Mouse (Mus musculus): ENCODE data around the gene Psma5. TPM values are rescaled to one million over a fixed set of nuclear protein-coding genes. Genes with fewer than 3 reads are reported as not detected.

Gene Psma5
- polyA plus RNA-seq (2016; fragmentation: Nextera tagmentation; extraction: Ambion mirVana), result 280 and 324 TPM in 2 replicates

DNA sequence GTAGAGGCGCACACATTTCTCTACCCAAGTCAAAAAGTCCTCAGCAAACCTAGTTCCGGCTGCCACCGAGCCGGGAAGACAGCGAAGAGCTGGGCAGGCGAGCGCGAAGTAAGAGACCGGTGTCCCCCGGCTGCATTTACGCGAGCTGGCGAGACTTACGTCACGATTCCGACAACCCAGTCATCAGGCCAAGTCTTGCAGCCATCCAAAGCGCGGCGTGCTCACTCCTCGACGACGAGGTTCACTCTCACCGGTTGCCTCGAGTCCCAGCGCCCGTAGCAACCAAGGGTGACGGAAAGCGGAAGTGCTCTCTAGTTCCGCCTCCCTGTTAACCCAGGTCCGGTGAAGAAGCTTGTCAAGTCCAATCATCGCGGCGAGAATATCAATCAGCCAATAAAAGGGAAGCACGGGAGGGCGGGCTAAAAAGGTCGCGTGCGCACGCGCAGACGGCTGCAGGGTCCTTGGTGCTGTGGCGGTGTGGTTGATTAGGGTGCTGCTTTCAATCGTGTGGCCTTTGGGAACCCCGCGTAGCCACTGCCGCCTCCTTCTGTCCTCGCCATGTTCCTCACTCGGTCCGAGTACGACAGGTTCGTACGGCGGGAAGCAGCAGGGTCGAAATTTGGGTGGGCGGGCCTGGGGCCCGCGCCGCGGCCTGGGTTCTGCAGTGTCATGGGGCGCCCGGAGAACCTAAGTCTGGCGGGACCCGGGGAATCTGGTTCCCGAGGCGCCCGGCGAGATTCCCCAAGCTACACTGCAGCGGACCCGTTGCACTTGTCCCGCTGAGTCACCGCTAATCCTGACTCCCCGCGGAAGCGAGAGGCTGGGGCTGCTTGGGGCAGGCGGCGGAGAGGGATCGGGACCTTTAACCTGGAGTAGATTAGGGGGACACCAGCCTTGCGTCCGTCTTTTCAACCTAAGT, at the start of gene Psma5:
Psma5 (plus strand) TSS at position 208 of the 919 bp plus-strand sequence.
- H3K36me3 ChIP-seq, result peaks cover 9% of the 10 kb centered on the region
- H3K27ac ChIP-seq, result peak within 1 kb of the TSS; percentile 90
- peak within 1 kb of the TSS; percentile 99 for H3K4me3 ChIP-seq
- H3K4me1 ChIP-seq, result peaks cover 17% of the 10 kb centered on the region
- H3K9me3 ChIP-seq, result no peaks in the 10 kb centered on the region
- no peaks in the 10 kb centered on the region for H3K27me3 ChIP-seq (ENCODE audit: insufficient read depth, poor library complexity, severe bottlenecking)
- WGBS, result under 1% methylated on average over 79 of the region's 79 CpGs
- DNase-seq (ENCODE audit: low spot score), result peak; percentile 99

DNA sequence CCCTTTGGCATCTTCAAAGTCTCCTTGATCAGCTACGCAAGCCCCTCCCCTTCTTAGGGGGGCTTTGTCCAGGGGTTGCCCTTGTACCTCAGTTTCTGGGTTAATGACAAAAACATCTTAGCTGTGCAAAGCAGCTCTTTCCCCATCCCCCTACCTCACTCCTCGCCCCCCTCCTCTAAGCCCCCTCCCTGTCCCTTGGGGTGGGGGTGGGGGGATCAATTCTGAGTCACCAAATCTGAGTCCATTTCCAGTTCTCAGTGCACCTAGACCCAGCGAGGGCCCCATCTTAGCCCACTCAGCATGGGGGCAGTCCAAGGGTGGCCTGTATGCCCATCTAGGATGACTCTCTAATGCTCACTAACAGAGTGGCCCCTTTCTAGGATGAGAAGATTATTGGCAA, 47.7 kb upstream of the Psma5 start:
- WGBS, result 76% methylated on average over 3 of the region's 3 CpGs
- no peak for DNase-seq (ENCODE audit: low spot score)
- Histone ChIP-seq H3K4me3 (peak overlapping the region; percentile 77), H3K36me3 (peaks cover 43% of the 10 kb centered on the region), H3K27me3 (ENCODE audit: insufficient read depth, poor library complexity, severe bottlenecking) (0 out of 2 replicates have a peak, but pooled peaks cover 9% of the 10 kb centered on the region), H3K27ac (peak overlapping the region; percentile 97), H3K9me3 (no peaks in the 10 kb centered on the region), H3K4me1 (peaks cover 26% of the 10 kb centered on the region)

DNA sequence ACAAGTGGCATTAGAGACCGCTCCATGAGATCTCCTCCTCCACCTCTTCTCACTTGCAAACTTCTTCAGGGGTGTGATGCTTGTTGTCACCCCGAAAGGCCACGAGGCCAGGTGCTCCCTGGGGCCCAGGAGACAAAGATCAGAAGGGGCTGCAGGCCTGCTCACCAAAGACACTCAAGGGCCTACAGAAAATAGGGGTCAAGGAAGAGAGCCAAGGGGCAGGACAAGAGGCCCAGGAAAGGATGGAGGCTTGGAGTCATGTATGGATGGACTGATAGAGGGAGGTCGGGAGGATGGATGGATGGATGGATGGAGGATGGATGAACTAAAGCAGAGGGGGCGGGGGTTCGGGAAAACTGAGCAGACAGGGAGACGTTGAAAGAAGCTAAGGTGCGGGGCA, 47.2 kb upstream of the Psma5 start:
- peaks cover 39% of the 10 kb centered on the region for H3K36me3 ChIP-seq
- peaks cover 26% of the 10 kb centered on the region for H3K4me1 ChIP-seq
- 10% methylated on average over 8 of the region's 8 CpGs for WGBS
- H3K27ac ChIP-seq, result peak overlapping the region; percentile 97
- 0 out of 2 replicates have a peak, but pooled peaks cover 14% of the 10 kb centered on the region for H3K27me3 ChIP-seq (ENCODE audit: insufficient read depth, poor library complexity, severe bottlenecking)
- DNase-seq (ENCODE audit: low spot score), result no peak
- peak overlapping the region; percentile 77 for H3K4me3 ChIP-seq
- H3K9me3 ChIP-seq, result no peaks in the 10 kb centered on the region

DNA sequence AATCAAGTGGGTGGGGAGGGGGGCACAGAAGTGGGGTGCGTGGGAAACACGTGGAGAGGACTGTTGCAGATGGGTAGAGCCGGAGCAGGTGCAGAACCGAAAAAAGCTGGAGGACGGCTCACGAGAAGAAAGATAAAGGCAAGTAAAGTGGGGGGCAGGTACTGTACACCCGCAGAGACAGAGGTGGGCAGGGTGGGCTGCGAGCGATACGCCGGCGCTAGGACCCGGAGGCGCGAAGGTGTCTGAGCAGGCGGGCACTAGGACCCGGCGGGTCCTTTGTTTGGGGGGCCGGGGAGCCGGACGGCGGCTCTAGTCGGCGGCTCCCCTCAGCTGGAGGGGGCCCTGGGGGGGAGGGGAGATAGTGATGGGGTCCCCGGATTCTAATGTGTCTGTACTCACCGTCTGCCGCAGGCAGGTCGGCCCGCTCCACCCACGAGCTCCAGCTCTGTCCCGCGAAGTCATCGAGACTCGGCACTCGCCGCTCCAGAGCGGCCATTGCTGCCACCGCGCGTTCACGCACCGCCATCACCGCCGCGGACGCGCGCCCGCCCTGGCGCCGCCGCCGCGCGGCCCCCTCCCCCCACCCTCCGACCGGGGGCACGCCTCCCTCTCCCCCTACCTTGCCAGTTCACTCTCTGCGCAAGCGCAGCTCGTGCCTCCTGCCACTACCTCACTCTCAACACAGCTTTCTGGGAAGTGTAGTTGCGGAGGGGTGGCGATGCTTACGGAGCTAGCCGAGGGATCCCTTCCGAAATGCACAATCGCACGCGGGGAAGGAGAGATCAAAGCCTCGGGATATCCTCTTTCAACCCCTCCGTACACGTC, 46.6 kb upstream of the Psma5 start:
- under 1% methylated on average over 72 of the region's 72 CpGs for WGBS
- H3K4me1 ChIP-seq, result peaks cover 26% of the 10 kb centered on the region
- peaks cover 33% of the 10 kb centered on the region for H3K36me3 ChIP-seq
- H3K27me3 ChIP-seq (ENCODE audit: insufficient read depth, poor library complexity, severe bottlenecking), result 0 out of 2 replicates have a peak, but pooled peaks cover 14% of the 10 kb centered on the region
- H3K4me3 ChIP-seq, result peak overlapping the region; percentile 77
- DNase-seq (ENCODE audit: low spot score), result peak; percentile 98
- no peaks in the 10 kb centered on the region for H3K9me3 ChIP-seq
- peak overlapping the region; percentile 97 for H3K27ac ChIP-seq

DNA sequence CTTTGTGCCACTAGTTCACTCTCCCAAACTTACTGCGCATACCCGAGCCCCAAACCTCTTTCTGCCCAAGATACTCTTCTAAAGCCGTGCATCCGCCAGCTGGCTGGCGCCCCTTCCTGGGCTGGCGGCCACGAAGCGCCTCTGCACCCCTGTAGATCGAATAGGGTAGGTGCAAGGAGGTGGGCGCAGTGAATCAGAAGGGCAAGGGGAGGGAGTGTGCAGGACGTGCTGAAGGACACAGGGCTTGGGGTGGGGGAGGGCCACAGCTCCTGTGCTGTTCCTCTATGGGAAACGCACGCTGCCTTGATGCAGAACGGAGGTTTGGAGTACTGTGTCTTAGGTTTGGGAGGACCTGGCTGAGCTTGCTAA, 46.0 kb upstream of the Psma5 start, which contains the start of gene Atxn7l2:
Atxn7l2 (minus strand) TSS at position 164 of the 369 bp plus-strand sequence.
- no peaks in the 10 kb centered on the region for H3K9me3 ChIP-seq
- peaks cover 26% of the 10 kb centered on the region for H3K4me1 ChIP-seq
- H3K27me3 ChIP-seq (ENCODE audit: insufficient read depth, poor library complexity, severe bottlenecking), result 0 out of 2 replicates have a peak, but pooled peaks cover 14% of the 10 kb centered on the region
- H3K27ac ChIP-seq, result peak within 1 kb of the TSS; percentile 97
- WGBS, result under 1% methylated on average over 14 of the region's 14 CpGs
- peak; percentile 90 for DNase-seq (ENCODE audit: low spot score)
- peak within 1 kb of the TSS; percentile 77 for H3K4me3 ChIP-seq
- peaks cover 27% of the 10 kb centered on the region for H3K36me3 ChIP-seq

DNA sequence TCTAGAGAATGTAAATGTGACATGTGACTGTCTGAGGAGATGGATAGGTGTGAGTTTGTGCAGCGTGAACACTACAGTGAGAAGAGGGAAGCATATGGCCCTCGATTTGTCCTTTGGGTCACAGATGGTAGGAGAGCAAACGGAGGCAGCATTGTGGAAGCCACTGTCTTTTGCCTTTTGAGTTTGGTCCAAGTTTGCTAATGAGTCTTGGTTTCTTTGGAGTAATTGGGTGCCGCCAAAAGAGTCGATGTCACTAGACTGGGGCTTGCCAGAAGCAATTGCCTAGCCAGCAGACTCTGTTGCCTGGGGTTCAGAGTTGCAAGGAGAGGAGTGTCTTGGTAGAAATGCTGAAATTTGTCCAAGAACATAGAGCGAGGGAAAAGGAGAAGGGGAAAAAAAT, 44.9 kb upstream of the Psma5 start:
- Histone ChIP-seq H3K36me3 (peaks cover 16% of the 10 kb centered on the region), H3K9me3 (no peaks in the 10 kb centered on the region), H3K4me1 (peaks cover 26% of the 10 kb centered on the region), H3K27ac (no peak overlapping the region), H3K27me3 (ENCODE audit: insufficient read depth, poor library complexity, severe bottlenecking) (peaks cover 23% of the 10 kb centered on the region; the same call in 1 of the 2 replicates), H3K4me3 (no peak overlapping the region)
- DNase-seq (ENCODE audit: low spot score), result no peak
- WGBS, result 86% methylated on average over 6 of the region's 6 CpGs

DNA sequence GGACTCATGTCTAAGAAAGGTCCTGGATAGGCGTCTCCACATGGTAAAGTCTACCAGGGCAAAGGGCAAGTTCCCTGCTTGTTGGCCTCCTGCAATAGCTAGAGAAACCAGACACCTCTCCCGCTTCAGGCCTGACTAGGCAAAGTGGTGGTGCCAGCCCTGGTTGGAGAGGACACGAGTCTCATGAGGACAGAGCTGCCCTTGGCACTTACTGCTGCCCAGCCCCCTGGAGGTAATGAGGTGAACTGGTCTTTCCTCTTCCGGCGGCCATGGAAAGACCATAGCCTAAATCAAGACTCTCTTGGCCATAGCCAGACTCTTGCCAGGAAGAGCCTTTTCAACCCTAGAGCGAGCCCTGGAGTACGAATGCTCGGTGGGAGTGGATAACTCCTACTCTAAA, 44.3 kb upstream of the Psma5 start:
- Histone ChIP-seq H3K27me3 (ENCODE audit: insufficient read depth, poor library complexity, severe bottlenecking) (peaks cover 23% of the 10 kb centered on the region; the same call in 1 of the 2 replicates), H3K9me3 (no peaks in the 10 kb centered on the region), H3K27ac (no peak overlapping the region), H3K4me1 (peaks cover 26% of the 10 kb centered on the region), H3K36me3 (peaks cover 10% of the 10 kb centered on the region), H3K4me3 (no peak overlapping the region)
- no peak for DNase-seq (ENCODE audit: low spot score)
- 79% methylated on average over 8 of the region's 8 CpGs for WGBS

DNA sequence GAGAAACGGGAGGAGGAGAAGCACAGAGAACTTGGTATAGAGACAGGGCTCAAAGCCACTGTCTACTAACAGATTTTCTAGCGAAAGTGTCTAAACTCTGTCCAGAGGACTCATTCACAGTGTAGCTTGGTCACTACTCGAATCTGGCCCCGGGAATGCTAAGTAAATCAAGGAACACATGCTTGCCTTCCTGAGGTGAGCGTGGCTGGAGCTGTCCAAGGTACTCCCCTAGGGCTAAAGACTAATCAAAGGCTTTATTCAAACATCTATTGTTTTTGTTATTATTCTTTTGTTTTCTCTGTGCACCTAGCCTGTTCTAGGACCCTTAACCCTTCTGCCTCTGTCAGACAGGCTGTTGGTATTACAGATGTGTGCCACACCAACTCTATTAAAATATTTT, 42.0 kb upstream of the Psma5 start:
- WGBS, result 12% methylated on average over 5 of the region's 5 CpGs
- DNase-seq (ENCODE audit: low spot score), result no peak
- H3K27me3 ChIP-seq (ENCODE audit: insufficient read depth, poor library complexity, severe bottlenecking), result peaks cover 34% of the 10 kb centered on the region; the same call in 1 of the 2 replicates
- H3K4me3 ChIP-seq, result no peak overlapping the region
- no peak overlapping the region for H3K27ac ChIP-seq
- no peaks in the 10 kb centered on the region for H3K9me3 ChIP-seq
- peaks cover 8% of the 10 kb centered on the region for H3K4me1 ChIP-seq
- no peaks in the 10 kb centered on the region for H3K36me3 ChIP-seq

DNA sequence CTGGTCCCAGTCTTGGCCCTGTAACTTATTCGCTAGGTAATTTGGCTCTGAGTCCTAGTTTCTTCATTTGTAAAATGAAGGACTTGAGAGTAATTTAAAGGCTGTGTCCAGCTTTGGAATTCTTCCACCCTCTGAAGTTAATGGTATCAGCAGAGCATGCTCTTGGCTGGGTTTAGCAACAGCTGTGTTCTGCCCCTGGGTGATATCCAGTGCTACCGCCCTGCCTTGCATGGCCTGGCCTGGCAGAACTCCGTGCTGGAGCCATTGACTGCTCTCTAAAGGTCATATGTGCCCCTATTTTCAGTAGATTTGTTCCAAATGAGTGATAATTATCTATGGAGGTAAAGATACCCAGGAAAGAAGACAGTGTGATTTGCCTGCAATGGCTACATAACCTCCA, 36.1 kb upstream of the Psma5 start:
- WGBS, result 78% methylated on average over 3 of the region's 3 CpGs
- DNase-seq (ENCODE audit: low spot score), result no peak
- peaks cover 70% of the 10 kb centered on the region for H3K27me3 ChIP-seq (ENCODE audit: insufficient read depth, poor library complexity, severe bottlenecking)
- no peaks in the 10 kb centered on the region for H3K36me3 ChIP-seq
- no peak overlapping the region for H3K4me3 ChIP-seq
- no peaks in the 10 kb centered on the region for H3K9me3 ChIP-seq
- no peak overlapping the region for H3K27ac ChIP-seq
- H3K4me1 ChIP-seq, result peaks cover 4% of the 10 kb centered on the region

DNA sequence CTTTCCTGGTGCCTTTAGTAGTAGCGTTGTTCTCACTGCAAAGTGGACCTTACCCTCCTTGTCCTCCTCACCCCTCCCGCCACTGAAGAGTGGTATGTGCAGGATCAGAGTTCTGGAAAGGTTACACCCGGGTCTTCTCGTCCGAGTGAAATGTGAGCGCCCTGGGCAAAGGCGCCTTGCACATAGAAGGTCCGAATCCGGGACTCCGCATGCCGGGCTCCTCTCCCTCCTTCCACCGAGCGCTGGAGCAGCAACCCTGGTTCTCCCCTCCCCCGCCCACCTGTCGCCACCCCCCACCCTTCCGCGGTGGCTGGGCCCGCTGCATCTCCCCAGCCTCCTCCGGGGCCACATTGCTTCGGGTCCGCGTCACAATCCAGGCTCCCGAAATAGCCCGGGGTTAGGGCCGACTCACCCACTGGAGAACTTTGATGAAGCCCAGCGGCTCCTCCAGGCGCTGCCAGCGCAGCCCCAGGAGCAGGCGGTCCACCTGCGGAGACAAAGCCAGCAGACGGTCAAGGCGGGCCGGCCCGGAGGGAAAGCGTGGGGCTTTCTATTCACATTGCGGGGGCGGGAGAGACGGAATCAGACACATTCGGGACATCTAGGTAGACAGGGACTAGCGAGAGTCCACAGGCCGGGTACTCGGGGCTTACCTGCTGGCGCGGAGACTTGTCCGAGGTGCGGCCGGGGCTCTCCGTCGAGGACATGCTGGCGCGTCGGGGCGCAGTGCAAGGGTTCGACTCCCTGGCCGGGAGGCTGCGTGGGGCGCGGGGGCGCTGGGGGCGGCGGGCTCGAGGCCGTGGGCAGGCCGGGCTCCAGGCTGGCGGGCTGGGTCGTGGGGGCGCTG, 30.8 kb upstream of the Psma5 start:
- WGBS, result 3% methylated on average over 66 of the region's 67 CpGs
- peak overlapping the region; percentile 36 for H3K27ac ChIP-seq
- no peaks in the 10 kb centered on the region for H3K9me3 ChIP-seq
- peaks cover 17% of the 10 kb centered on the region for H3K4me1 ChIP-seq
- DNase-seq (ENCODE audit: low spot score), result no peak
- peak overlapping the region; percentile 53 for H3K4me3 ChIP-seq
- no peaks in the 10 kb centered on the region for H3K36me3 ChIP-seq
- peaks cover 75% of the 10 kb centered on the region for H3K27me3 ChIP-seq (ENCODE audit: insufficient read depth, poor library complexity, severe bottlenecking)

DNA sequence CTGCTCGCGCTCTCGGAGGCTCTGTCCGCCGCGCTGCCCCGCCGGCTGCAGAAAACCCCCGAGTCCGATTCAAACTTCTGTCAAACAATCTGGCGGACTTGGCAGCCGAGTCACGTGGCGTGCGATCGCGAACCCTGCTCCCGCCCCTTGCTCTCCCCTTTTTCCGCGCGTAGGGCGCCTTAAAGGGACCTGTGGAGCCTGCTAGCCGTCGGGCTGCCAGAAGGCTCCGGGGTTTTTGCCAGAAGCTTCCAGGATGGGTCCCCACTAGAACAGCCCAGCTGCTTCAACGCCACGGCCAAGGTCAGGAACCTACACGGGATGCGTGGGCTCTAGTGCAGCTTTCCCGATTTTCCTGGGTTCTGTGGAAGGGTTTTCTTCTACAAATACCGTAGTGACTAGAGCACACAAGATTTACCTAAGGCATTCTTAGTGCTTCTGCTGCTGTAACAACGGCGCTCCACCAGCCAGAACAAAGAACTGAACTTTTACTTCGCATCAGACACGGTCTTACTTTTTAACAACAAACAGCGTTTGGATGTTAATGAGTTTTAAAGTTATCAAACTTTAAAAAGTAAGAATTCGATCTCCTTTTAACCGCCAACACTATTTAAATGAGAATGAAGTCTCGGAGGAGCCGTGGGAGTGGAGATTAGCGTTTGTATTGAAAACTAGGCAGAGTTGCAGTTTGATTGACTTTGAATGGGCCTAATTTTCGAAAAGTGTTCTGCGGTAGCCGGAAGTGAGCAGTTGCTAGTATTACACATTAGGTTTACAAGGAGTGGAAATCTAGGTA, 30.0 kb upstream of the Psma5 start, which contains the start of gene Sypl2:
Sypl2 (minus strand) TSS at position 91 of the 793 bp plus-strand sequence.
- Histone ChIP-seq H3K27me3 (ENCODE audit: insufficient read depth, poor library complexity, severe bottlenecking) (peaks cover 67% of the 10 kb centered on the region), H3K27ac (peak within 1 kb of the TSS; percentile 36), H3K4me3 (peak within 1 kb of the TSS; percentile 53), H3K9me3 (no peaks in the 10 kb centered on the region), H3K4me1 (peaks cover 17% of the 10 kb centered on the region), H3K36me3 (no peaks in the 10 kb centered on the region)
- DNase-seq (ENCODE audit: low spot score), result no peak
- WGBS, result 5% methylated on average over 44 of the region's 44 CpGs

Measured in heart, embryonic 10.5 days (tissue).